Mouse (Mus musculus): Measurements from ENCODE around the gene Gnptab. TPM values are rescaled to one million over a fixed set of nuclear protein-coding genes. Genes with fewer than 3 reads are reported as not detected.
A peak's percentile ranks its signal among the peaks of the same experiment; 100 is the strongest.
"Not testable (repeated sequence)": the region's sequence is repeated elsewhere in the genome, so short reads cannot be mapped to it uniquely, and the experiment has no call there.

Gnptab gene
- polyA plus RNA-seq, 1 experiment from 2014 or later = 7.5 TPM

- Histone ChIP-seq H3K4me2 (ENCODE audit: low read depth, severe bottlenecking) (no peak overlapping the region), H3K27me3 (ENCODE audit: control insufficient read depth, insufficient read depth, low read length) (no peaks in the 10 kb centered on the region), H3K4me1 (ENCODE audit: control insufficient read depth, insufficient read depth, low read length) (no peaks in the 10 kb centered on the region), H3K36me3 (ENCODE audit: control insufficient read depth, insufficient read depth, low read length) (no peaks in the 10 kb centered on the region), H3K27ac (replicated peaks; ENCODE audit: low read depth, low read length) (no peak overlapping the region), H3K9me3 (ENCODE audit: control insufficient read depth, low read length) (no peaks in the 10 kb centered on the region), H3K9ac (ENCODE audit: low read length) (no peak overlapping the region), H3K4me3 (ENCODE audit: low read depth, low read length) (no peak overlapping the region)
- WGBS = 2% methylated on average over 2 of the region's 2 CpGs
- DNase-seq (ENCODE audit: low spot score) (peak; percentile 56), ATAC-seq (ENCODE audit: insufficient number of reproducible peaks, low FRiP score, low TSS enrichment, low read depth) (no peak)
Observed at GRCm38 (mm10) chr10:88371793-88372192, 7.1 kb upstream of the Gnptab start.

- Histone ChIP-seq H3K27me3 (ENCODE audit: control insufficient read depth, insufficient read depth, low read length) (no peaks in the 10 kb centered on the region), H3K9me3 (ENCODE audit: control insufficient read depth, low read length) (no peaks in the 10 kb centered on the region), H3K4me3 (ENCODE audit: low read depth, low read length) (no peak overlapping the region), H3K27ac (replicated peaks; ENCODE audit: low read depth, low read length) (no peak overlapping the region), H3K36me3 (ENCODE audit: control insufficient read depth, insufficient read depth, low read length) (no peaks in the 10 kb centered on the region), H3K4me2 (ENCODE audit: low read depth, severe bottlenecking) (no peak overlapping the region), H3K9ac (ENCODE audit: low read length) (no peak overlapping the region), H3K4me1 (ENCODE audit: control insufficient read depth, insufficient read depth, low read length) (no peaks in the 10 kb centered on the region)
- ATAC-seq (ENCODE audit: insufficient number of reproducible peaks, low FRiP score, low TSS enrichment, low read depth) = no peak
- DNase-seq (ENCODE audit: low spot score) = no peak
- 90% methylated on average over 4 of the region's 4 CpGs for WGBS
Observed at GRCm38 (mm10) chr10:88372436-88372835, 6.5 kb upstream of the Gnptab start.

GRCm38 (mm10) chr10:88372945-88373344 lies 6.0 kb upstream of the Gnptab start:
- not testable (repeated sequence) for H3K9me3 ChIP-seq (ENCODE audit: control insufficient read depth, low read length); H3K4me3 ChIP-seq (ENCODE audit: low read depth, low read length); ATAC-seq (ENCODE audit: insufficient number of reproducible peaks, low FRiP score, low TSS enrichment, low read depth); H3K36me3 ChIP-seq (ENCODE audit: control insufficient read depth, insufficient read depth, low read length); H3K4me1 ChIP-seq (ENCODE audit: control insufficient read depth, insufficient read depth, low read length); H3K27ac ChIP-seq (replicated peaks; ENCODE audit: low read depth, low read length); H3K9ac ChIP-seq (ENCODE audit: low read length); H3K27me3 ChIP-seq (ENCODE audit: control insufficient read depth, insufficient read depth, low read length); DNase-seq (ENCODE audit: low spot score); H3K4me2 ChIP-seq (ENCODE audit: low read depth, severe bottlenecking)
- 89% methylated on average over 2 of the region's 2 CpGs for WGBS

DNA sequence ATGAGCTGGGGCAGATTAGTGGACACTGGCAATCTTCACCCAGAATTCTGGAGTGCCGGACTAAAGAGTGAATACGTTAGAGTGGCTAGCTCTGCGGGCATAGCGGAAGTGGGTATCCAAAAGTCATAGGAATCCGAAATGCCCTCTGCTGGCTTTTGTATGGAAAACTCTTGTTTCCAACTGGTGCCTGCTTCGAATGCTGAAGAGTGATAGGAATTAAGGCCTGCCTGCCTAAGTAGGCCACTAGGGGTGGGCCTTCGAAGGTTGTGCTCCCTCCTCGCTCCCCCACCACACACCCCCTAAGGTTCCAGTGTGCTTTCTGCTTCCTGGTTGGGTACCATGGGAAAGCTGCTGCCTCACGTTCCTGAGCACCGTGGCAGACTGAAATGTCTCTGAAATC lies 3.9 kb upstream of the Gnptab start:
- Histone ChIP-seq H3K4me2 (ENCODE audit: low read depth, severe bottlenecking) (no peak overlapping the region), H3K27me3 (ENCODE audit: control insufficient read depth, insufficient read depth, low read length) (no peaks in the 10 kb centered on the region), H3K9ac (ENCODE audit: low read length) (no peak overlapping the region), H3K27ac (replicated peaks; ENCODE audit: low read depth, low read length) (no peak overlapping the region), H3K4me3 (ENCODE audit: low read depth, low read length) (no peak overlapping the region), H3K9me3 (ENCODE audit: control insufficient read depth, low read length) (no peaks in the 10 kb centered on the region), H3K4me1 (ENCODE audit: control insufficient read depth, insufficient read depth, low read length) (no peaks in the 10 kb centered on the region; the same call in 1 of the 2 replicates), H3K36me3 (ENCODE audit: control insufficient read depth, insufficient read depth, low read length) (no peaks in the 10 kb centered on the region)
- ATAC-seq (ENCODE audit: insufficient number of reproducible peaks, low FRiP score, low TSS enrichment, low read depth) (no peak), DNase-seq (ENCODE audit: low spot score) (no peak)
- 33% methylated on average over 10 of the region's 10 CpGs for WGBS

- no peak overlapping the region for H3K4me2 ChIP-seq (ENCODE audit: low read depth, severe bottlenecking)
- no peak overlapping the region for H3K27ac ChIP-seq (replicated peaks; ENCODE audit: low read depth, low read length)
- no peaks in the 10 kb centered on the region for H3K36me3 ChIP-seq (ENCODE audit: control insufficient read depth, insufficient read depth, low read length)
- no peaks in the 10 kb centered on the region for H3K9me3 ChIP-seq (ENCODE audit: control insufficient read depth, low read length)
- H3K4me1 ChIP-seq (ENCODE audit: control insufficient read depth, insufficient read depth, low read length) = peaks cover 6% of the 10 kb centered on the region
- ATAC-seq (ENCODE audit: insufficient number of reproducible peaks, low FRiP score, low TSS enrichment, low read depth) = no peak
- no peak overlapping the region for H3K9ac ChIP-seq (ENCODE audit: low read length)
- no peaks in the 10 kb centered on the region for H3K27me3 ChIP-seq (ENCODE audit: control insufficient read depth, insufficient read depth, low read length)
- no peak overlapping the region for H3K4me3 ChIP-seq (ENCODE audit: low read depth, low read length)
- peak; percentile 92 for DNase-seq (ENCODE audit: low spot score)
- 9% methylated on average over 11 of the region's 11 CpGs for WGBS
Observed at GRCm38 (mm10) chr10:88376770-88377169, 2.2 kb upstream of the Gnptab start.

GRCm38 (mm10) chr10:88377666-88378065 lies 1.3 kb upstream of the Gnptab start:
- Histone ChIP-seq H3K27ac (replicated peaks; ENCODE audit: low read depth, low read length) (no peak overlapping the region), H3K4me1 (ENCODE audit: control insufficient read depth, insufficient read depth, low read length) (peaks cover 6% of the 10 kb centered on the region), H3K4me2 (ENCODE audit: low read depth, severe bottlenecking) (no peak overlapping the region), H3K9me3 (ENCODE audit: control insufficient read depth, low read length) (no peaks in the 10 kb centered on the region), H3K27me3 (ENCODE audit: control insufficient read depth, insufficient read depth, low read length) (no peaks in the 10 kb centered on the region), H3K9ac (ENCODE audit: low read length) (no peak overlapping the region), H3K36me3 (ENCODE audit: control insufficient read depth, insufficient read depth, low read length) (no peaks in the 10 kb centered on the region), H3K4me3 (ENCODE audit: low read depth, low read length) (no peak overlapping the region)
- 81% methylated on average over 4 of the region's 4 CpGs for WGBS
- DNase-seq (ENCODE audit: low spot score) = no peak
- ATAC-seq (ENCODE audit: insufficient number of reproducible peaks, low FRiP score, low TSS enrichment, low read depth) = no peak

- H3K9me3 ChIP-seq (ENCODE audit: control insufficient read depth, low read length) = no peaks in the 10 kb centered on the region
- peak overlapping the region; percentile 86 for H3K4me2 ChIP-seq (ENCODE audit: low read depth, severe bottlenecking)
- 3% methylated on average over 11 of the region's 11 CpGs for WGBS
- H3K27me3 ChIP-seq (ENCODE audit: control insufficient read depth, insufficient read depth, low read length) = no peaks in the 10 kb centered on the region
- H3K27ac ChIP-seq (replicated peaks; ENCODE audit: low read depth, low read length) = no peak overlapping the region
- DNase-seq (ENCODE audit: low spot score) (no peak), ATAC-seq (ENCODE audit: insufficient number of reproducible peaks, low FRiP score, low TSS enrichment, low read depth) (no peak)
- peaks cover 6% of the 10 kb centered on the region for H3K4me1 ChIP-seq (ENCODE audit: control insufficient read depth, insufficient read depth, low read length)
- peak overlapping the region; percentile 74; the same call in 1 of the 2 replicates for H3K9ac ChIP-seq (ENCODE audit: low read length)
- H3K4me3 ChIP-seq (ENCODE audit: low read depth, low read length) = peak overlapping the region; percentile 73
- H3K36me3 ChIP-seq (ENCODE audit: control insufficient read depth, insufficient read depth, low read length) = no peaks in the 10 kb centered on the region
Observed at GRCm38 (mm10) chr10:88380002-88380401, 1.1 kb downstream of the Gnptab start.

DNA sequence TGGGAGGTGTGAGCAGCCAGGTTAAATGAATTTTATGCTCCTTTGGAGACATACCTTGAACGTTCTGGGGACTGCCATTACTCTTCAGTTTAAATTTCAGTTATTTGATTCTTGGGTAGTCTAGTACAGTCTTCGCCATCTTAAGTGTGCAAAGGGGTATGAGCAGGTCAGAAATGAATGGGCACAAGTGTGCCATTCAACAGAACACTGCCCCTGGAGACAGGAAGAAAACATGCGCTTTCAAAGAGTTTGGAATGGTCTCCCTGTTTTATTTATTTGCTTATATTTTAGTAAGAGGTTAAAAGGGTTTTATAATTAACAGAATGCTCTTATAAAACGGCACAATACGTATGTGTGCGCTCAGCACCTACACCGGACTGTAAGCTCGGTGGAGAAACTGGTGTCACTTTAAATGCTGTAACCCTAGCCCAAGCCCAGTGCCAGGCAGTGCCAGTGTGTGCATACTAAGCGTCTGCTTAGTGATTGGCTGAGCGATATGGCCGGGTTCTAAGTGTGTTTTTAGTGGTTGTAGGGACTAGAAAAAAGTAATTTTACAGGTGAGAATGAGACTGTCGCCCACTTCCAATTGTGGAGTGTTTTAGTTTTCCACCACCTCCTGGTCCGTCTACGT lies 1.6 kb downstream of the Gnptab start:
- no peak overlapping the region for H3K27ac ChIP-seq (replicated peaks; ENCODE audit: low read depth, low read length)
- H3K9ac ChIP-seq (ENCODE audit: low read length) = no peak overlapping the region
- no peaks in the 10 kb centered on the region for H3K27me3 ChIP-seq (ENCODE audit: control insufficient read depth, insufficient read depth, low read length)
- ATAC-seq (ENCODE audit: insufficient number of reproducible peaks, low FRiP score, low TSS enrichment, low read depth) (no peak), DNase-seq (ENCODE audit: low spot score) (no peak)
- H3K4me2 ChIP-seq (ENCODE audit: low read depth, severe bottlenecking) = peak overlapping the region; percentile 86
- H3K9me3 ChIP-seq (ENCODE audit: control insufficient read depth, low read length) = no peaks in the 10 kb centered on the region
- 45% methylated on average over 14 of the region's 14 CpGs for WGBS
- H3K4me3 ChIP-seq (ENCODE audit: low read depth, low read length) = no peak overlapping the region
- peaks cover 6% of the 10 kb centered on the region for H3K4me1 ChIP-seq (ENCODE audit: control insufficient read depth, insufficient read depth, low read length)
- no peaks in the 10 kb centered on the region for H3K36me3 ChIP-seq (ENCODE audit: control insufficient read depth, insufficient read depth, low read length)

DNA sequence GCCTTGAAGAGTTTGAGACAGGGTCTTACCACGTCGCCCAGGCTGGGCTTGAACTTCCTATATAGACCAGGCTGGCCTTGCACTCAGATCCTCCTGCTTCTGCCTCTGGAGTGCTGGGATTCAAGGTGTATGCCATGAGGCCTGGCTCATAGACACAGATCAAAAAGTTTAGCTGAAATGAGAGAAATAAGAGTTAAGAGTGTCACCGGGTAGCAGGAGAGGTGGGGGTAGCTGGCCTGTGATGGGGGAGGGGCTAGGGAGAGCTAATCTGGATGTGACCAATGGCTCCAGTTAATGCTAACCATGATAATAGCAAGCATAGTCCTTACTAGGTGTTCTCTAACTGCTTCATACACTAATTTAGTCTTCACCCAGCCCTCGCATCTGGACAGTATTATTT lies 2.4 kb downstream of the Gnptab start:
- Histone ChIP-seq H3K9me3 (ENCODE audit: control insufficient read depth, low read length) (no peaks in the 10 kb centered on the region), H3K4me3 (ENCODE audit: low read depth, low read length) (no peak overlapping the region), H3K4me1 (ENCODE audit: control insufficient read depth, insufficient read depth, low read length) (peaks cover 6% of the 10 kb centered on the region), H3K9ac (ENCODE audit: low read length) (no peak overlapping the region), H3K27me3 (ENCODE audit: control insufficient read depth, insufficient read depth, low read length) (no peaks in the 10 kb centered on the region), H3K36me3 (ENCODE audit: control insufficient read depth, insufficient read depth, low read length) (no peaks in the 10 kb centered on the region), H3K4me2 (ENCODE audit: low read depth, severe bottlenecking) (no peak overlapping the region), H3K27ac (replicated peaks; ENCODE audit: low read depth, low read length) (no peak overlapping the region)
- DNase-seq (ENCODE audit: low spot score) = no peak
- no peak for ATAC-seq (ENCODE audit: insufficient number of reproducible peaks, low FRiP score, low TSS enrichment, low read depth)
- WGBS = 80% methylated on average over 4 of the region's 4 CpGs

Measured in limb, embryonic 11.5 days (tissue).